Mouse (Mus musculus) testis, adult 2 months (tissue): ENCODE results near the gene Rtl6. TPM values are rescaled to one million over a fixed set of nuclear protein-coding genes. Genes with fewer than 3 reads are reported as not detected.

ENCODE experiments used
- H3K27ac ChIP-seq: fragments of 200-500 bp; 2 replicates; pipeline ENCODE4 v1.5.1; 2012; ENCODE audit warnings: low read depth, low read length; ENCODE audit not compliant: control insufficient read depth, insufficient read depth
- H3K27me3 ChIP-seq: fragments of 200-500 bp; 2 replicates; pipeline ENCODE4 v1.6.1; 2012; ENCODE audit warnings: mild to moderate bottlenecking, low read length, moderate library complexity; ENCODE audit not compliant: control insufficient read depth, insufficient read depth
- H3K36me3 ChIP-seq: fragments of 200-500 bp; 2 replicates; pipeline ENCODE4 v1.6.1; 2012; ENCODE audit warnings: mild to moderate bottlenecking, low read length; ENCODE audit not compliant: control insufficient read depth, insufficient read depth
- H3K4me1 ChIP-seq: fragments of 200-500 bp; 2 replicates; pipeline ENCODE4 v1.6.1; 2012; ENCODE audit warnings: low read length; ENCODE audit not compliant: control insufficient read depth, insufficient read depth
- H3K4me3 ChIP-seq: fragments of 200-500 bp; 2 replicates; pipeline ENCODE4 v1.5.1; 2012; ENCODE audit warnings: low read depth, mild to moderate bottlenecking, low read length, moderate library complexity, mixed read lengths; ENCODE audit not compliant: control insufficient read depth
- CTCF ChIP-seq: fragments of 200-500 bp; IDR thresholded peaks from 2 replicates; pipeline ENCODE4 v1.5.1; 2012; ENCODE audit warnings: low read depth, mild to moderate bottlenecking, inconsistent platforms, low read length, moderate library complexity; ENCODE audit not compliant: control insufficient read depth, insufficient read depth, insufficient replicate concordance
- POLR2A ChIP-seq: fragments of 200-500 bp; IDR thresholded peaks from 2 replicates; pipeline ENCODE4 v1.6.1; 2012; ENCODE audit warnings: low read depth, mild to moderate bottlenecking, inconsistent platforms, low read length, moderate library complexity; ENCODE audit not compliant: control insufficient read depth
- polyA plus RNA-seq: library from polyadenylated mRNA; depleted of rRNA; stranded (reverse); fragments of >200 nt; gene quantifications from 2 replicates; pipeline ENCODE4 v1.2.3, GENCODE M21; 2012

Gene Rtl6
- polyA plus RNA-seq, 1 experiment: 32.1 TPM

DNA sequence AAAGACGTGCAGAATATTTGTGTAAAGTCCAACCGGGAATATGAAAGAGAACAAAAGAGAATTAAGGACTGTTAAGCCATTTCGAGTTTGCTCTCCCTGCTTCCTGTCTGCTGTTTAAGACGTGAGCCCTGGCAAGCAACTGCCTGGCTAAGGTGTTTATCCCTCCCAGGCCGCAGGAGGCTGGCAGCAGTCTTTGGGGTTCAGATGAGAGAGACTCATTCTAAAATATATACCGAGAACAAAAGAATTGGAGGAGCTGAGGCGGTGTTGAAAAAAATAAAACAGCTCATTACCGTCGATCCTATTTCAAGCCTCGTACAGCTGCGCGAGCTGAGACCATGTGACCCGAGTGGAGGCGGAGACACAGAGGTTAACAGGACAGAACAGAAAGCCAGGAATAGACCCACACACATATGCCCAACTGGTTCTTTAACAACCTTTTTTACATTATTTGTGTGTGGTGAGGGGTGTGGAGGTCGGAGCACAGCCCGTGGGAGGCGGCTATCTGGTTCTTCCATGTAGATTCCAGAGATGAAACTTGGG, 9.0 kb upstream of the Rtl6 start:
- Histone ChIP-seq H3K27me3 (no peaks in the 10 kb centered on the region), H3K36me3 (no peaks in the 10 kb centered on the region), H3K27ac (no peak overlapping the region), H3K4me1 (peaks cover 5% of the 10 kb centered on the region), H3K4me3 (peak overlapping the region; percentile 25)
- no peak for TF ChIP-seq CTCF
- TF ChIP-seq POLR2A: no peak

DNA sequence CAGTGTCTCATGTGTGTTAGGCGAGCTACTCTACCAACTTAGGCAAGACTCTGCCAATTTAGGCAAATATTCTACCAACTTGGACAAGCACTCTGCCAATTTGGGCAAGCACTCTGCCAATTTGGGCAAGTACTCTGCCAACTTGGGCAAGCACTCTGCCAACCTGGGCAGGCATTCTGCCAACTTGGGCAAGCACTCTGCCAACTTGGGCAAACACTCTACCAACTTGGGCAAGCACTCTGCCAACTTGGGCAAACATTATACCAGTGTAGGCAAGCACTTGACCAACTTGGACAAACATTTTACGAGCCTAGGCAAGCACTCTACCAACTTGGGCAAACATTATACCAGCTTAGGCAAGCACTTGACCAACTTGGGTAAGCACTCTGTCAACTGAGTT, 3.9 kb upstream of the Rtl6 start:
- peaks cover 12% of the 10 kb centered on the region for H3K4me1 ChIP-seq
- TF ChIP-seq POLR2A (no peak), CTCF (no peak)
- H3K4me3 ChIP-seq: no peak overlapping the region

DNA sequence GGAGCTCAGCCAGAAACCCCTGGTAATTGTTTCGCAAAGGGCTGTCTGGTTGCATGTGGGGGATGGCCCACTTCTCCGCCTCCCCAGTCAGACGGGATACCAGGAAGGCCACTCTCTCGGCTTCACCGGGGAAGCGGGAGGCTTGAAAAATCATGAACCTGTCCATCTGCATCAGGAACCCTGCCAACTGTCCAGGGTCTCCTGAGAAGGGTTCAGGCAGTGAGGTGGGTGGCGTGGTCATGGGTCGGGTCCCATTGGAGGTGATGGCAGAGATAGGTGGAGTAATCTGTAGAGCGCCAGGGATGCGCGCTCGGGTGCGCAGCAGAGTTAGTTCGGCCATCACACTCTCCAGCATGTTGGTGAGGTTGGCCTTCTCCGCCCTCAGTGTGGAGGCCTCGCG, 949 bp downstream of the Rtl6 start:
- Histone ChIP-seq H3K27me3 (no peaks in the 10 kb centered on the region), H3K27ac (no peak overlapping the region), H3K36me3 (no peaks in the 10 kb centered on the region), H3K4me3 (peak overlapping the region; percentile 92), H3K4me1 (peaks cover 11% of the 10 kb centered on the region)
- TF ChIP-seq POLR2A (no peak), CTCF (no peak)

More for the DNA sequence above, 3.9 kb upstream of the Rtl6 start:
- H3K36me3 ChIP-seq: no peaks in the 10 kb centered on the region
- H3K27me3 ChIP-seq: no peaks in the 10 kb centered on the region
- no peak overlapping the region for H3K27ac ChIP-seq

DNA sequence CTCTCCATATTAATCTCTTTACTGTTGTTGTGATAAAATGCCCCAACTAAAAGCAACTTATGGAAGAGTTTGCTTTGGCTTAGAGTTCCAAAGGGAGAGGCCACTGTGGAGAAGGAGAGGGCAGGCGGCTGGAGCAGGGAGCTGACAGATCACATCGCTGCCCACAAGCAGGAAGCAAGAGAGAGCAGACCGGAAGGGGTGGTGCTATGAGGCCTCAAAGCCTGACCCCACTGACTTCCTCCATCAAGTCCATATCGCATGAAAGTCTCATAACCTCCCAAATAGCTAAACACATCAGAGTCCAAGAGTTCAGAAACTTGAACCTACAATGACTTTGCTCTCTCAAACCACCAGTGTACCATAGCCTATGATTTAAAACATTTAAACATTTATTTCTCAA, 6.6 kb downstream of the Rtl6 start:
- no peak overlapping the region for H3K27ac ChIP-seq
- no peaks in the 10 kb centered on the region; the same call in 1 of the 2 replicates for H3K4me1 ChIP-seq
- no peaks in the 10 kb centered on the region for H3K27me3 ChIP-seq
- no peaks in the 10 kb centered on the region for H3K36me3 ChIP-seq
- no peak for TF ChIP-seq POLR2A
- no peak for TF ChIP-seq CTCF
- no peak overlapping the region for H3K4me3 ChIP-seq

DNA sequence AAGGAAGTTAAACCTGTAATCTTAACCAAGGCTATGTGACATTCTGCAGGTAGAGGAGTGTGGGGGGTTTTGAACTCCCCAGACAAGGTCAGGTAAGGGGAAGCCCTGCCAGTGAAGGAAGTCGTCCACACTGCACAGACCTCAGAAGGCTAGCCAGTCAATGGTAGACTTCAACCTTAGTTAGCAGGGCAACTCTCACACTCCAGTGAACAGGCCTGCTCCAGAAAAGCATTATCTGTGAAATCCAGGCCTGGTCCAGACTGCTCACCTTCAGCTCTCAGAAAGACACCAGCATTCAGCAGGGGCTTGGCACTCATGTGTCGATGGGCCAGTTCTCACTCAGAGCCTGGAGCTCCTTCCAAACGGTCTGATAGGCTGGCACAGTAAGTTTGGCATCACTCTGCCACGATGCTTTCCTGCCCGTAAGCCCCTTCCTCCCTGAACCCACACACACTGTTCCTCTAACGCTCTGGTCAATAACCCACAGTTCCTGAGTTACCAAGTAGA, 8.3 kb downstream of the Rtl6 start:
- Histone ChIP-seq H3K4me3 (no peak overlapping the region), H3K4me1 (no peaks in the 10 kb centered on the region), H3K27ac (no peak overlapping the region), H3K27me3 (no peaks in the 10 kb centered on the region), H3K36me3 (no peaks in the 10 kb centered on the region)
- no peak for TF ChIP-seq POLR2A
- TF ChIP-seq CTCF: no peak

DNA sequence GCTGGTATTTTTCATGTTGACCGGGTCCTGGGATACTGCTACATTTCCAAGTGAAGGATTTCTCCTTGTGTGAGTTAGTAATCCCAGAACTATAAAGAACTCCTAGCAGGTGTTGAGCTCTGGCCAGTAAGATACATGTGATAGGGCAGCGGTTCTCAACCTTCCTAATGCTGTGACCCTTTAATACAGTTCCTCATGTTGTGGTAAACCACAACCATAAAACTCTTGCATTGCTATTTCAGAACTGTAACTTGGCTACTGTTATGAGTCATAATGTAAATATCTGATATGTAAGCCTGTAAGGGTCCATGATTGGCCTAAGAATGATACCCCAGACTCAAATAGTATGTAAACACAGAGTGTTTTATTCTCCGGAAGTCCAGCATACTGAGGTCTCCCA, 11.6 kb downstream of the Rtl6 start:
- Histone ChIP-seq H3K27ac (no peak overlapping the region), H3K36me3 (no peaks in the 10 kb centered on the region), H3K4me1 (no peaks in the 10 kb centered on the region; the same call in 1 of the 2 replicates), H3K4me3 (no peak overlapping the region), H3K27me3 (no peaks in the 10 kb centered on the region)
- no peak for TF ChIP-seq CTCF
- TF ChIP-seq POLR2A: no peak

DNA sequence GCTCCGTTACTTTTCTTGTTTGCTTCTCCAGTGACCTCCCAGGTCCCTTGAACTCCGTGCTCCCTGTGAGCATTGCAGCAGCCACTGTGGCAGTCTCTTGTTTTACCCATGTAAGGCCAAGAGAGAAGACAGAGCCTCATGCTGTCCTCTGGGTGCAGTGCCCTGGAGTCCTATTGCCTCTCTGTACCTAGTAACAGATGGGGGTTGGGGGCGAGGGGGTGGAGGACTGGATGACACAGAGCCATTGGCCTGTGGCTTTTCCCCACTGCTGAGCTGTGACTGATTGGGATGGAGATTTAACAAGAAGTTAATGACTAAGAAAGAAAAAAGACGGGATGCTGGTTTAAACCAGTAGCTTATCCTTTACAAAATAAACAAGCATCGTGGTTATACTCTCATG, 16.4 kb downstream of the Rtl6 start:
- H3K27me3 ChIP-seq: no peaks in the 10 kb centered on the region
- H3K4me1 ChIP-seq: peaks cover 2% of the 10 kb centered on the region
- TF ChIP-seq CTCF: no peak
- no peak for TF ChIP-seq POLR2A
- no peaks in the 10 kb centered on the region for H3K36me3 ChIP-seq
- no peak overlapping the region for H3K4me3 ChIP-seq
- H3K27ac ChIP-seq: no peak overlapping the region

DNA sequence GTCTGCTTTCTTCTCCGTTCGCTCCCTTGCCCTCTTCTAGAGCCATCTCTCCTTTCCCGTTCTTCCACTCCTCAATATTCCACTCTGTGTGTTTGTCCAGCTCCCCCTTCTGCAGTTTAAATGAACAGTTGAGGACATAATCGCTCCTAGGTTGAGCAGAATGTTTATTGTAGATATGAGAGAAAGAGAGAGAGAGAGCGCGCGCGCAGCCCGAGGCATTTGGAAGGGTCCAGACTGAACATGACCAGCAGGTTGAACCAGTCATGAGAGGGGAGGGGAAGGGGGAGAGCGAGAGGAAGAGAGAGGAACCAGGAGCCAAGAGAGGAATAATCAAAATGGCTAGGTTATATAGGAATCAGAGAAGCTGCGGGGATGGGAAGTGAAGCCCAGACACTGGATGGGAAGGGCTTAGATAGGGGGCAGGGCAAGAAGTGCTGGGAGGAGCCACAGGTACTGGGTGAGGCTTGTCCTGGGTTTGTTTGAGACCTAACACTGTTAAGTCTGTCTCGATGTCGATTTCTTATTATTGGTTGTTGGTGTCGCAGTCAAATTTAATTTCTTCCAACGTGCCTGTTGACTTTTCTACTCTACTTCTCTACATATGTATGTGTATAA, 18.5 kb downstream of the Rtl6 start:
- H3K27ac ChIP-seq: peak overlapping the region; percentile 54; the same call in 1 of the 2 replicates
- peak overlapping the region; percentile 90 for H3K4me3 ChIP-seq
- H3K4me1 ChIP-seq: peaks cover 4% of the 10 kb centered on the region
- TF ChIP-seq CTCF (no peak), POLR2A (no peak)
- H3K27me3 ChIP-seq: no peaks in the 10 kb centered on the region
- H3K36me3 ChIP-seq: no peaks in the 10 kb centered on the region
